Mouse (Mus musculus) splenic B cell, adult 2 months (primary cell): ENCODE data around the gene Zdhhc21.

Experiments
- DNase-seq: peaks from one replicate; pipeline ENCODE4 v3.0.0-alpha.2; 2011; ENCODE audit warnings: low read depth, low spot score
- H3K27me3 ChIP-seq: 2 replicates; pipeline ENCODE4 v1.6.1; 2012; ENCODE audit warnings: mild to moderate bottlenecking, low read length, moderate library complexity, mixed read lengths; ENCODE audit not compliant: control insufficient read depth, poor library complexity, insufficient read depth, severe bottlenecking
- H3K36me3 ChIP-seq: 2 replicates; pipeline ENCODE4 v1.6.1; 2012; ENCODE audit warnings: mild to moderate bottlenecking, low read length, moderate library complexity, mixed read lengths; ENCODE audit not compliant: control insufficient read depth, poor library complexity, insufficient read depth, severe bottlenecking

Gene Zdhhc21

DNA sequence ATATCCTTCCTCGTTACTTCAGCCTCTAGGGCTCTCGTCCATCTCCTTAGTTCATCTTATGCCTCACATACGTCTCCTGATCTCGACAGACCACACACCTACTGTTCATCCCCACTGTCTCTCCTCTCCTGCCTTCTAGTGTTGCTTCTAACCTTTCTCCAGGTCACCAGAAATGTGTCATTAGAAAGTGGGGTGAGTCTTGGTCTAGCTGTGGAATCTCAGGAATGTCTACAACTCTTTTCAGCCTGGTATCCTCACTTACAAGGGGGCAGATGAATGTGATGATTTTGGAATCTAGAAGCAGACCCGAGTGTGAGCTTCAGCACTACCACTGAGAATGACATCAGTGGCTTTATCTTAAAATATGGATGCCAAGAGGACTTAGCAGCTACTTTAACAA is 96.2 kb downstream of the Zdhhc21 start:
- Histone ChIP-seq H3K36me3 (no peaks in the 10 kb centered on the region), H3K27me3 (no peaks in the 10 kb centered on the region)
- no peak for DNase-seq

DNA sequence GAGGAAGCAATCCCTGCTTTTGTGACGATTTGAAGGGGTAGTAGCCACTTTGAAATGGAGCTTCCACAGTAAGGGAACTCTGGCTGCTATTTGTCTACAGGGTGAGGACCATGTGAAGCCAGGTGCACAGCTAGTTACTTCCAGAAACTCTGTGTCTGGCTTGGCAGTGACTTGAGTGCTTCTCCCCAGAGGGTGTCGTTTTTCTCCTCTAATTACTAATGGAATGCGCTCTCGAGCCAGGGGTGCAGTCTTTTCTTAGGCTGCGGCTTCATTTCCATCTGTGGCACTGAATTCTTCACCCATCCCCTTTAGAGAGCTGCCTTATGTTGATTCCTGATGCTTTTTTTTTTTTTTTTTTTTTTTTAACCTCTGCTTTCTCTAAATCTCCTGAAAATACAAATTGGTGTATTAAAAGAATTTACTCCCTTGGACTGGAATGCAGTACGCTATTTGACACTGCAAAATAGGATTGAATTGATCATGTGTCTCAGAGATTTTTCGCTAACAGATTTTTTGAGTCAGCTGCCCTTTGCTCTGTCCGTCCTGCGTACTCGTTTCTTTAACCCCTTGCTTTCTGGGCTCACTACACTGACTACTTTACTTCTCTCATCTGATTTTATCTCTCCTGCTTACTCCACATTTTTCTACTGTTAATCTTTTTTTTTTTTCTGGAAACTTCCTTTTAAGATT is 97.2 kb downstream of the Zdhhc21 start:
- H3K27me3 ChIP-seq, result no peaks in the 10 kb centered on the region
- H3K36me3 ChIP-seq, result no peaks in the 10 kb centered on the region
- no peak for DNase-seq

DNA sequence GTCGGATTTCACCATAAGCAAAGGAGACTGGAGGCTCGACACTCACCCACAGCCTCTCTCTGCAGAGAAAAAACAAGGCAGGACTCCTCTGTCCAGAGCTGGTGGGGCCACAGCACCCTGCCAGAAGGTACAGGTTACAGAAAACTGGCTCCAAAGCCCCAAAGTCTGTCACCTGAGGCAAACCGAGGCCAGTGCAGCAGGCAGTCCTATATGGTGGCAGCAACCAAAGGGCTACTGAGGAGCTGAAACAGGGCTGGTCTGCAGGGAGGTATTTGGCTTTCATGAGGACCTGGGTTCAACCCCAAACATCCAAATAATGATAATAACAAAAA is 103.5 kb downstream of the Zdhhc21 start:
- H3K36me3 ChIP-seq, result no peaks in the 10 kb centered on the region
- no peak for DNase-seq

DNA sequence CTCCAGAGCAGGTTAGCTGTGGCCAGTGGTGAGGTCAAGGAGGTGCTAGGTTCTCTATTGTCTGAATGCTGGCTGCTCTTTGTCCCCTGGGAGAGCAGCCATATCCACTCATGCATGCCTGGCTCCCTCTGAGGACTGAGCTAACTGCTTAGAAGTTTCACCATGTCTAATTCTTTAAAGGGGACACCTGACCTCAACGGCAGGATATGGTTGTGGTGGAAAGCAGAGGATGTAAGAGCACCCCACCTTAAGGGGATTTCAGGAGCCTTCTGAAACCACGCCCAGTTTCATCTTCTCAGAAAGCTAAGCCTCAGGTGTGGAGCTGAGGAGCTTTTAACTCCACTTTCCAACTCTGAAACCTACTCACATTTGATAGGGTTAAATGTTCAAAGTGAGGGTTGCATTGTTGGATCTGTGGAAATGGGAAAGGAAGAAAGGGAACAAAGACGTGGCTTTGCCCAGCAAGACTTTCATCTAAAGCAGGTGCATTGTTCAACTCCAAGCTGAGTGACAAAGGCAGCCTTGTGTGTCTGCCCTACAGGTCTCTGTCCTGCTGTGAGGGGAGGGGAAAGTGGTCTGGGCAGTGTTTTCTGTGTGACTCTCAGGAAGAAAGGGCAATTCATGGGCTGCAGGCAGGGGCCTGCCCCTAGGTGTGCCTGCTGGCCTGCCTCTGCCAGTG is 104.0 kb downstream of the Zdhhc21 start:
- peak; percentile 3 for DNase-seq
- Histone ChIP-seq H3K36me3 (no peaks in the 10 kb centered on the region), H3K27me3 (no peaks in the 10 kb centered on the region)

More for the DNA sequence above, 103.5 kb downstream of the Zdhhc21 start:
- H3K27me3 ChIP-seq, result no peaks in the 10 kb centered on the region
